Mouse (Mus musculus) adrenal gland, adult (tissue): ENCODE data around the gene Zfp94.

Experiments used
- DNase-seq, 2 experiments: peaks; one replicate each; pipeline ENCODE4 v3.0.0; 2022 to 2023; ENCODE audit warnings: low spot score in 1 of 2; ENCODE audit not compliant: inconsistent age in 2 of 2

Gene Zfp94

GRCm38 (mm10) chr7:24322593-24322992 lies 6.1 kb upstream of the Zfp94 start:
- DNase-seq, result no peak

- DNase-seq, result no peak
These were observed 2.5 kb upstream of the Zfp94 start for GRCm38 (mm10) chr7:24318942-24319341.

- DNase-seq, result no peak
These were observed 520 bp downstream of the Zfp94 start for GRCm38 (mm10) chr7:24315726-24316566.

GRCm38 (mm10) chr7:24300771-24301282 lies 15.6 kb downstream of the Zfp94 start, which contains the start of gene Zfp61:
TSS of gene Zfp61 (minus strand) at chr7:24301232.
- DNase-seq, result peak; percentile 41 to 69

GRCm38 (mm10) chr7:24299823-24300481 lies 16.5 kb downstream of the Zfp94 start:
- DNase-seq, result peak; percentile 29 to 61

- DNase-seq, result peak; percentile 80 to 94
These were observed 17.3 kb downstream of the Zfp94 start for GRCm38 (mm10) chr7:24298973-24299708.

- DNase-seq, result no peak
These were observed 17.9 kb downstream of the Zfp94 start for GRCm38 (mm10) chr7:24298635-24298972.

GRCm38 (mm10) chr7:24297361-24298095 lies 18.9 kb downstream of the Zfp94 start:
- DNase-seq, result no peak

- DNase-seq, result no peak
These were observed 20.1 kb downstream of the Zfp94 start for GRCm38 (mm10) chr7:24296386-24296785.

GRCm38 (mm10) chr7:24295376-24295775 lies 21.1 kb downstream of the Zfp94 start:
- DNase-seq, result no peak

- no peak for DNase-seq
These were observed 21.7 kb downstream of the Zfp94 start for GRCm38 (mm10) chr7:24294763-24295162.

- no peak for DNase-seq
These were observed 23.2 kb downstream of the Zfp94 start for GRCm38 (mm10) chr7:24293061-24293851.

- DNase-seq, result no peak
These were observed 24.9 kb downstream of the Zfp94 start for GRCm38 (mm10) chr7:24291387-24292090.

GRCm38 (mm10) chr7:24290106-24290693 lies 26.3 kb downstream of the Zfp94 start:
- DNase-seq, result no peak

GRCm38 (mm10) chr7:24288512-24288911 lies 28.0 kb downstream of the Zfp94 start:
- DNase-seq, result no peak

- DNase-seq, result no peak
These were observed 28.8 kb downstream of the Zfp94 start for GRCm38 (mm10) chr7:24287670-24288069.

- no peak for DNase-seq
These were observed 29.6 kb downstream of the Zfp94 start for GRCm38 (mm10) chr7:24286916-24287315.

GRCm38 (mm10) chr7:24286090-24286489 lies 30.4 kb downstream of the Zfp94 start:
- no peak for DNase-seq

- no peak for DNase-seq
These were observed 35.7 kb downstream of the Zfp94 start for GRCm38 (mm10) chr7:24280858-24281145.
